Mouse (Mus musculus) heart, embryonic 16.5 days (tissue): ENCODE results near the gene Gabarap. TPM values are rescaled to one million over a fixed set of nuclear protein-coding genes. Genes with fewer than 3 reads are reported as not detected.
A peak's percentile ranks its signal among the peaks of the same experiment; 100 is the strongest.
"Not testable (repeated sequence)": the region's sequence is repeated elsewhere in the genome, so short reads cannot be mapped to it uniquely, and the experiment has no call there.

Experiments used
- ATAC-seq: fragments of 200-750 bp; cut with Nextera tagmentation; replicated peaks from 2 replicates; pipeline ENCODE4 v1.8.0; 2017; ENCODE audit warnings: moderate number of reproducible peaks; ENCODE audit not compliant: insufficient read depth, low FRiP score; ENCODE audit errors: extremely low read depth
- H3K27ac ChIP-seq: fragments of 300-500 bp; sonication (generic); 2 replicates; pipeline ENCODE4 v1.5.1; 2014; ENCODE audit warnings: mild to moderate bottlenecking, low read length, control low read depth, moderate library complexity
- H3K27me3 ChIP-seq: fragments of 300-500 bp; sonication (generic); 2 replicates; pipeline ENCODE4 v1.6.1; 2014; ENCODE audit warnings: low read length, mixed read lengths; ENCODE audit not compliant: control insufficient read depth, insufficient read depth
- H3K36me3 ChIP-seq: fragments of 300-500 bp; sonication (generic); 2 replicates; pipeline ENCODE4 v1.6.1; 2014; ENCODE audit not compliant: control insufficient read depth, insufficient read depth
- H3K4me1 ChIP-seq: fragments of 300-500 bp; sonication (generic); 2 replicates; pipeline ENCODE4 v1.6.1; 2014; ENCODE audit warnings: low read length, mixed read lengths; ENCODE audit not compliant: control insufficient read depth, insufficient read depth
- H3K4me2 ChIP-seq: fragments of 300-500 bp; sonication (generic); 2 replicates; pipeline ENCODE4 v1.6.1; 2014; ENCODE audit warnings: low read depth, mild to moderate bottlenecking, control low read depth, low read length
- H3K4me3 ChIP-seq: fragments of 300-500 bp; sonication (generic); 2 replicates; pipeline ENCODE4 v1.5.1; 2014; ENCODE audit warnings: mild to moderate bottlenecking, control low read depth, low read length
- H3K9ac ChIP-seq: fragments of 300-500 bp; sonication (generic); 2 replicates; pipeline ENCODE4 v1.6.1; 2014; ENCODE audit warnings: low read length, control low read depth
- H3K9me3 ChIP-seq: fragments of 300-500 bp; sonication (generic); replicated peaks from 2 replicates; pipeline ENCODE4 v1.6.1; 2016; ENCODE audit warnings: low read length; ENCODE audit not compliant: control insufficient read depth
- WGBS: fragments of 180-500 bp; shearing (Covaris S2); extraction: QIAGEN DNeasy Blood & Tissue Kit; methylation state at CpG from one replicate; pipeline ENCODE4 v1.1.7; 2014; 5-methylcytosine and 5-hydroxymethylcytosine counted together
- polyA plus RNA-seq: library from polyadenylated mRNA; unstranded; fragments of >200 nt; fragmentation: Nextera tagmentation; extraction: Ambion mirVana; gene quantifications from 2 replicates; pipeline ENCODE4 v1.2.1, GENCODE M21; 2015

Gabarap gene
- polyA plus RNA-seq, 1 experiment from 2014 or later: 428 TPM

DNA sequence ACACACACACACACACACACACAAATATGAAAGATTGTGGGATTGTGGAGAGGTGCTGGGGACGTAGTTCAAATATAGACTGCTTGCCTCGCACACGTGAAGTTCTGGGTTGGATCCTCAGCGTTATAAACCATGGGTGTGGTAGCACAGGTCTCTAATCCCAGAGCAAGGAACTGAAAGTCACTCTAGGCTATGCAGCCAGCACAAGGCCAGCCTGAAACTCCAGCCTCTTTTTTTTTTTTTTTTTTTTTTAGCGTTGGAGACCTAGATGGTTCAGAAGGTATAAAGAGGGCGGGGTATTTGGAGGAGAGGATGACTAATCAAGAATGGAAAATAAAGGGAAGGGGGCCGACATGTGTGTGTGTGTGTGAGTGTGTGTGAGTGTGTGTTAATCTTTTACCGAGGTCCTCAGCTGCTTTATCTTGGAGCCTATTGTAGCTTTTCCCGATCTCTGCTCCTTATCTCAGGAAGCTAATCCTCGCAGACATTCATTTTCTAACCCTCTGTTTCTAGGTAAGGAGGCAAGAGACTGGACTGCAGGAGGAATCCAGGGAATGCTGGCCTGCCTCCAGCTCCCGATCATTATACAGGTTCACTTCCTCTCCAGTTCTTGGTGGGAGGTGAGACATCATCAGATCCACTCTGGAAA is 37.6 kb upstream of the Gabarap start:
- 26% methylated on average over 11 of the region's 11 CpGs for WGBS
- peaks cover 9% of the 10 kb centered on the region for H3K4me1 ChIP-seq
- H3K27me3 ChIP-seq: no peaks in the 10 kb centered on the region
- no peak for ATAC-seq
- H3K4me2 ChIP-seq: no peak overlapping the region; the same call in 1 of the 2 replicates
- H3K36me3 ChIP-seq: no peaks in the 10 kb centered on the region
- H3K9me3 ChIP-seq: no peaks in the 10 kb centered on the region
- H3K27ac ChIP-seq: no peak overlapping the region
- H3K9ac ChIP-seq: 0 out of 2 replicates have a peak overlapping the region, but pooled peaks have one; percentile 20
- H3K4me3 ChIP-seq: no peak overlapping the region

DNA sequence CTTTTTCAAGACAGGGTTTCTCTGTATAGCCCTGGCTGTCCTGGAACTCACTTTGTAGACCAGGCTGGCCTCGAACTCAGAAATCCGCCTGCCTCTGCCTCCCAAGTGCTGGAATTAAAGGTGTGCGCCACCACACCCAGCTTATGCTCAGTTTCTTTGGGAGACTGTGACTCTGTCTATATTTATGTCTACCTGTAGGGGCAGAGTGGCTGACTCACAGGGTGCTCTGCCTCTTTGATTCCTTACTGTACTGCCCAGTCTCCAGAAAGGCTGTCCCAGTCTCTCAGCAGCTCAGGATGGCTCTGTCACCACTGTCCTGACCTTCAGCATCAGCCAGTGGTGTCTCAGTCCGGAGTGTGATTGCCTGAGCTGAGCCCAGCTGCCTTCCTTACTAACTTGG is 35.3 kb upstream of the Gabarap start:
- not testable (repeated sequence) for H3K9ac ChIP-seq, H3K27me3 ChIP-seq, H3K4me3 ChIP-seq, H3K4me2 ChIP-seq, H3K4me1 ChIP-seq, H3K36me3 ChIP-seq, ATAC-seq, H3K9me3 ChIP-seq, H3K27ac ChIP-seq
- WGBS: 76% methylated on average over 4 of the region's 4 CpGs

DNA sequence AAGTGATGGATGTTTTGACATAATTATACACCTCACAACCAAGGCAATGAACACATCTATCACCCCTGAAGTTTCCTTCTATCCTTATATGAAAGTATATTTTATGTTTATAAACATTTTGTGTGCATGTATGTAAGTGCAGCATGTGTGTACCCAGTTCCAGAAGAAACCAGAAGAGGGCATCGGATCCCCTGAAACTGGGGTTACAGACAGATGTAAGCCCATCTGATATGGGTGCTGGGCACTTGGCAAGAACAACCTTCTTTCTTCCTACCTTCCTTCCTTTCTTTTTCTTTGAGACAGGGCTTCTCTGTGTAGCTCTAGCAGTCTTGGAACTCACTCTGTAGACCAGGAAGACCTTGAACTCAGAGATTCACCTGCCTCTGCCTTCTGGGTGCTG is 34.7 kb upstream of the Gabarap start:
- Histone ChIP-seq H3K27me3 (peaks cover 2% of the 10 kb centered on the region; the same call in 1 of the 2 replicates), H3K36me3 (no peaks in the 10 kb centered on the region), H3K4me1 (peaks cover 5% of the 10 kb centered on the region; the same call in 1 of the 2 replicates), H3K9ac (no peak overlapping the region), H3K27ac (no peak overlapping the region), H3K9me3 (no peaks in the 10 kb centered on the region), H3K4me2 (no peak overlapping the region), H3K4me3 (no peak overlapping the region)
- WGBS: 66% methylated on average over 1 of the region's 1 CpGs
- no peak for ATAC-seq

DNA sequence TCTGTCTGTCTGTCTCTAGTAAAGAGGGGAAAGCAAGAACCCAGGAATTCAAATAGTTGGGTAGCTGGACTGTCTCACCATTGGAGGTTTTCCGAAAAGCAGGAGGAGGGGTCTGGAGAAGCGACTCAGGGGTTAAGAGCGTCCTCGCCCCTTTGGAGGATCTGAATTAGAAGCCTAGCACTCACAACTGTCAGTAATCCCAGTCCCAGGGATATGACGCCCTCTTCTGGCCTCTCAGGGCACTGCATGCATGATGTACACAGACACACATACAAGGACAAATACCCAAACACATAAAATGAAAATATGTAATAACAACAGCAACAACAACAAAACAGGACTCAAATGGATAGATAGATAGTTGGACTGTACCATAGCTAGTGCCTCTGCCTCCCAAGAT is 30.3 kb upstream of the Gabarap start:
- WGBS: 35% methylated on average over 5 of the region's 5 CpGs

DNA sequence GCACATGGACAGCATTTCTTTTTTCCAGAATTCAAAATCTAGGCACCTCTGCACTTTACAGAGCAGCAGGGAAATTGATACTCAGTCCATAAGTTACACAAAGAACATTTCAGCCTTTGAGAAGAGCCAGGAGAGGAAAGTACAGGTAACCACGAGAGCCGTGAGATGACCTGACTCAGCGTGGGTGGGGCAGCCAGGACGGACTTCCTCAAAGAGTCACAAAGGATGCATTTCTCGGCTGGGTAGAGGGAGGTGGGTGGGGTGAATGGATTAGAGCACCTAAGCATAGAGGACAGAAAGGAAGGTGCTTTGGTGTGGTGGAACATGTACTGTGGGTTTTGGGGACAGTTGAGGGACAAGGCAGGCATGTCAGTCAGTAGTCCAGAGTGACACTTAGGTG is 29.1 kb upstream of the Gabarap start:
- ATAC-seq: no peak

More for the DNA sequence above, 30.3 kb upstream of the Gabarap start:
- H3K27ac ChIP-seq: no peak overlapping the region
- H3K4me3 ChIP-seq: no peak overlapping the region
- H3K9ac ChIP-seq: no peak overlapping the region
- H3K4me1 ChIP-seq: peaks cover 4% of the 10 kb centered on the region; the same call in 1 of the 2 replicates
- H3K9me3 ChIP-seq: no peaks in the 10 kb centered on the region
- H3K27me3 ChIP-seq: peaks cover 33% of the 10 kb centered on the region
- no peaks in the 10 kb centered on the region for H3K36me3 ChIP-seq
- H3K4me2 ChIP-seq: no peak overlapping the region
- no peak for ATAC-seq

DNA sequence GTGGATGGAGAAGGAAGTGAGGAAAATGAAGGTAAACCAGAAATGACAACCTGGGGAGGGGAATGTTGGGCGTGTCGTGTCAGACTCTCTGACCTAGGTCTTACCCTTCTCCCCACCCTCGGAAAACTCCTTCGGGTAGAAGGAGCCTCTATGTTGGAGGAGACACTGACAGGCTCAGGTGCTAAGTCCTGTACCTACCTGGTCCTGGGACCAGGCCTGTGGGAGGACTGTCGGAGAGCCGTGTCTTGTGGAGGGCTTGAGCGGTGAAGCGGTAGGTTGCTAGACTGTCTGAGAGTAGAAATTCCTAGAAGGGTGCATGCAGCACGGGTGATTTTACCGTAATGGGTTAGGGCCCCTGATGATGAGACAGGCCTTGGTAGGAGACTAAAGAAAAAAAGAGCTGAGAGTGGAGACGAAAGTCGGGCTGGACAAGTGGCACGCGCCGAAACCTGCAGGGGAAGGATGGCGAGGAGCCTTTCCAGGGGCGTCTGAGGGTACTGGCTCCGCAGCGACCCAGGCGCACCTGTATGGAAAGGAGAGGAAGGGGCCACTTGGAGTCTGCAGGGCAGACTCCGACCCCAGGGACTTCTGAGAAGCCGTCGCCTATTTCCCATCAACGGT is 26.2 kb upstream of the Gabarap start, which contains the start of gene Cldn7:
Gene Cldn7 (plus strand): TSS at position 130 of the 621 bp plus-strand sequence.
- Histone ChIP-seq H3K4me2 (peak within 1 kb of the TSS; percentile 47), H3K9me3 (no peaks in the 10 kb centered on the region), H3K9ac (peak within 1 kb of the TSS; percentile 43), H3K36me3 (peaks cover 13% of the 10 kb centered on the region), H3K4me1 (peaks cover 18% of the 10 kb centered on the region), H3K27ac (no peak within 1 kb of the TSS), H3K4me3 (peak within 1 kb of the TSS; percentile 54), H3K27me3 (peaks cover 49% of the 10 kb centered on the region)
- no peak for ATAC-seq
- WGBS: 11% methylated on average over 24 of the region's 24 CpGs

More for the DNA sequence above, 29.1 kb upstream of the Gabarap start:
- Histone ChIP-seq H3K27ac (no peak overlapping the region), H3K4me2 (no peak overlapping the region), H3K4me1 (peaks cover 15% of the 10 kb centered on the region), H3K36me3 (no peaks in the 10 kb centered on the region), H3K4me3 (no peak overlapping the region), H3K27me3 (peaks cover 44% of the 10 kb centered on the region), H3K9me3 (no peaks in the 10 kb centered on the region), H3K9ac (no peak overlapping the region)
- 25% methylated on average over 5 of the region's 5 CpGs for WGBS

DNA sequence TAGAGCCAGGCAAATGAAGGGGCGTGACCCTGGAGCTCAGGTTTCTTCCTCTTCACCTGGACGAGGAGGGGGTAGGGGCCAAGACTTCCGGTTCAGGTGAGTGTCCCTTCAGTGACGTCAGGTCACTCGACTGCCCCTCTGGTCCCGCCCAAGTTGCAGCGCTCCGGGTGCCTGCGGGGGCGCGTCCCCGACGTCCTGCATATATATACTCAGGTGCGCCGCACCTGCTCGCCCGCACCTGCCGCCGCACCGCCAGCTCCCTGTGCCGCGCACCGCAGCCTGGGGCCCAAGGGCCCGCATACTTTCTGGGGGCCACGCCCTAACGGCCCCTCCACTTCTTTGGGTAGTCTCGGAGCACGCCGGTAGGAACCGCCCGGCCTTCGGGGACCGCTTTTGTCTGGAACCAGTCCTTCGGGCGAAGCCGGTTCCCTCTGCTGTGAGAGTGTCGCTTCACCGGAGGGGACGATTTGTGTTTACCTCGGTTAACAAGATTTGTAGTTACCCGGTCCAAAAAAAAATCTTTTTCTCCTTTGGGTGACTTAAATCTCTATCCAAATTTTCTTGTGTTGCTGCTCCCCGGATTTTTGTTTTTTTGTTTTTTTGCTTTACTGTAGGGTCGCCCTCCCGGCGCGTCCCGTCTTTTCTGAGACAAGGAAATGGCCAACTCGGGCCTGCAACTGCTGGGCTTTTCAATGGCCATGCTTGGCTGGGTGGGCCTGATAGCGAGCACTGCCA is 25.5 kb upstream of the Gabarap start:
- no peak for ATAC-seq
- no peak overlapping the region; the same call in 1 of the 2 replicates for H3K27ac ChIP-seq
- peak overlapping the region; percentile 43 for H3K9ac ChIP-seq
- H3K36me3 ChIP-seq: peaks cover 20% of the 10 kb centered on the region
- peaks cover 18% of the 10 kb centered on the region for H3K4me1 ChIP-seq
- 2% methylated on average over 49 of the region's 49 CpGs for WGBS
- H3K27me3 ChIP-seq: peaks cover 49% of the 10 kb centered on the region
- H3K9me3 ChIP-seq: no peaks in the 10 kb centered on the region
- peak overlapping the region; percentile 54 for H3K4me3 ChIP-seq
- H3K4me2 ChIP-seq: peak overlapping the region; percentile 90

DNA sequence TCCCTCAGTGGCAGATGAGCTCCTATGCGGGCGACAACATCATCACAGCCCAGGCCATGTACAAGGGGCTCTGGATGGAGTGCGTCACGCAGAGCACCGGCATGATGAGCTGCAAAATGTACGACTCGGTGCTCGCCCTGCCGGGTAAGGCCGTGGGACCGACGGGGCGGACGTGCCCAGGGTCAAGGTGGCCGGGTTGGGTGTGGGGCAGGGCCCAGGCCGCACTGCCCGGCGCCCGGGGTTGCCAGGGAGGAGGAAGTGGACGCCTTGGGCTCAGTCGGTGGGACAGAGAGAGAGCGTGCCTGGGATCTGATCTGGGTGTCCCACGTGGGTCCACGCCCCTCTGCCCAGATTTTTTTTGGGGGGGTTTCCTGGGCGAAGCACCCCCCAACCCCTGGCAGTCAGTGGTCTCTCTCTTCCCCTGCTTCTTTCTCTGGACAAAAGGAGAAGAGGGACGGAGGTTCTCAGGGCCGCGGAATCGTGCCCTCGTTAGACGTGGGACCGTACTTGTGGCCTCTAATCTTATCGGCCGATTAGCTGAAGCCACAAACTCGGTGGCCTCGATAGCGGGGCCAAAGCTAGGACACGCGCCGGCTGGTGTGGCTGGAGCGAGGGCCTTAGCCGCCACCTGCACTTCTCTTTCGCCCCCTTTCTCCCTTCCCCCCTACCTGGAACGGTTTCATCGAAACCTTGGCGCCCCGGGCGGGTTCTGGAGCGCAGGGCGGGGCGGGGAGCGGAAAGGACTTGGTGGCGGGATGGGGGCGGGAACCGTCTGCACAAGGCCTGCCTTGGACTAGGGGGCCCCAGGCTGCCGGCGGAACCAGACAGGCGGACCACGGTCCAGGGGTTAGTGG is 24.7 kb upstream of the Gabarap start:
- Histone ChIP-seq H3K4me3 (peak overlapping the region; percentile 54), H3K9me3 (no peaks in the 10 kb centered on the region), H3K27ac (no peak overlapping the region; the same call in 1 of the 2 replicates), H3K36me3 (peaks cover 22% of the 10 kb centered on the region), H3K9ac (peak overlapping the region; percentile 72), H3K4me1 (peaks cover 18% of the 10 kb centered on the region), H3K4me2 (peak overlapping the region; percentile 90), H3K27me3 (peaks cover 49% of the 10 kb centered on the region)
- WGBS: 2% methylated on average over 56 of the region's 59 CpGs
- peak; percentile 51; the same call in 1 of the 2 replicates for ATAC-seq
